Mouse (Mus musculus): Measurements from ENCODE around the gene Metap1d.

DNA sequence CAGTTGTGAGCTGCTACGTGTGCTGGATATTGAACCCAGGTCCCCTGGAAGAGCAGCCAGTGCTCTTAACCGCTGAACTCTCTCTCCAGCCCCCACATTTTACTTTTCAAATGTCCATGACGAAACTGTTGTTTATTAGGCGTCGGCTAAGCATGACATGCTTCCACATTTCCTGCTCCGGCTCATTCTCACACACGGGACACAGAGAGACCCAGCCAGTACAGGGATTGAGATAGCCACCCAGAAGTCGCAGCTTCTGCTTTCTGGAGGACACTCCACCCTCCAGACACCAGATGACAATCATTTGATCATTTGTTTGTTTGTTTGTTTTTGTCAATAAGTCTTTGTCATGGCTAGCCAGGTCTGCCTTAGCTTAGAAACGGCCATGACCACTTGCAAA is 51.8 kb downstream of the Metap1d start:
- TF ChIP-seq CTCF (IDR thresholded peaks at IDR 0.05 in 2 of 3, conservative IDR thresholded peaks at IDR 0.05 in 1 of 3; ENCODE audit: control insufficient read depth in 1 of 3, insufficient read depth in 1 of 3, low read depth in 2 of 3, low read length in 3 of 3, poor library complexity in 1 of 3, severe bottlenecking in 1 of 3), result no peak
- no peak for TF ChIP-seq MXI1 (IDR thresholded peaks at IDR 0.05; ENCODE audit: low read depth, low read length)
- no peak for TF ChIP-seq SIN3A (IDR thresholded peaks at IDR 0.05; ENCODE audit: low read length)
- TF ChIP-seq POLR2A (IDR thresholded peaks at IDR 0.05; ENCODE audit: control insufficient read depth in 1 of 2, insufficient read depth in 1 of 2, low read depth in 1 of 2, low read length in 2 of 2, poor library complexity in 1 of 2), result no peak
- no peak for TF ChIP-seq ZNF384 (IDR thresholded peaks at IDR 0.05; ENCODE audit: low read depth, low read length)

Data from MEL (cell line).